Mouse (Mus musculus) testis, adult 2 months (tissue): ENCODE data around the gene Zfp213. TPM values are rescaled to one million over a fixed set of nuclear protein-coding genes. Genes with fewer than 3 reads are reported as not detected.

Experiments
- H3K27ac ChIP-seq: fragments of 200-500 bp; 2 replicates; pipeline ENCODE4 v1.5.1; 2012; ENCODE audit warnings: low read depth, low read length; ENCODE audit not compliant: control insufficient read depth, insufficient read depth
- H3K27me3 ChIP-seq: fragments of 200-500 bp; 2 replicates; pipeline ENCODE4 v1.6.1; 2012; ENCODE audit warnings: mild to moderate bottlenecking, low read length, moderate library complexity; ENCODE audit not compliant: control insufficient read depth, insufficient read depth
- H3K36me3 ChIP-seq: fragments of 200-500 bp; 2 replicates; pipeline ENCODE4 v1.6.1; 2012; ENCODE audit warnings: mild to moderate bottlenecking, low read length; ENCODE audit not compliant: control insufficient read depth, insufficient read depth
- H3K4me1 ChIP-seq: fragments of 200-500 bp; 2 replicates; pipeline ENCODE4 v1.6.1; 2012; ENCODE audit warnings: low read length; ENCODE audit not compliant: control insufficient read depth, insufficient read depth
- H3K4me3 ChIP-seq: fragments of 200-500 bp; 2 replicates; pipeline ENCODE4 v1.5.1; 2012; ENCODE audit warnings: low read depth, mild to moderate bottlenecking, low read length, moderate library complexity, mixed read lengths; ENCODE audit not compliant: control insufficient read depth
- CTCF ChIP-seq: fragments of 200-500 bp; IDR thresholded peaks from 2 replicates; pipeline ENCODE4 v1.5.1; 2012; ENCODE audit warnings: low read depth, mild to moderate bottlenecking, inconsistent platforms, low read length, moderate library complexity; ENCODE audit not compliant: control insufficient read depth, insufficient read depth, insufficient replicate concordance
- POLR2A ChIP-seq: fragments of 200-500 bp; IDR thresholded peaks from 2 replicates; pipeline ENCODE4 v1.6.1; 2012; ENCODE audit warnings: low read depth, mild to moderate bottlenecking, inconsistent platforms, low read length, moderate library complexity; ENCODE audit not compliant: control insufficient read depth
- polyA plus RNA-seq: library from polyadenylated mRNA; depleted of rRNA; stranded (reverse); fragments of >200 nt; gene quantifications from 2 replicates; pipeline ENCODE4 v1.2.3, GENCODE M21; 2012

Gene Zfp213
- polyA plus RNA-seq, 1 experiment, result 3.7 TPM

- peak overlapping the region; percentile 85 for H3K4me3 ChIP-seq
- peaks cover 6% of the 10 kb centered on the region for H3K4me1 ChIP-seq
- TF ChIP-seq POLR2A, result peak; percentile 49; the same call in 1 of the 2 replicates
- no peak for TF ChIP-seq CTCF
- no peaks in the 10 kb centered on the region for H3K27me3 ChIP-seq
- H3K36me3 ChIP-seq, result no peaks in the 10 kb centered on the region
- peak overlapping the region; percentile 67; the same call in 1 of the 2 replicates for H3K27ac ChIP-seq
Measured at GRCm38 (mm10) chr17:23592208-23592925, 28.3 kb upstream of the Zfp213 start.

- TF ChIP-seq POLR2A (no peak), CTCF (no peak)
Measured at GRCm38 (mm10) chr17:23587253-23587652, 23.2 kb upstream of the Zfp213 start.

GRCm38 (mm10) chr17:23585721-23586491, 21.9 kb upstream of the Zfp213 start:
- TF ChIP-seq CTCF (no peak), POLR2A (peak; percentile 27; the same call in 1 of the 2 replicates)
- H3K4me1 ChIP-seq, result peaks cover 11% of the 10 kb centered on the region
- H3K4me3 ChIP-seq, result peak overlapping the region; percentile 96
- no peaks in the 10 kb centered on the region for H3K27me3 ChIP-seq
- peak overlapping the region; percentile 51 for H3K27ac ChIP-seq
- H3K36me3 ChIP-seq, result no peaks in the 10 kb centered on the region

More at GRCm38 (mm10) chr17:23587253-23587652, 23.2 kb upstream of the Zfp213 start:
- Histone ChIP-seq H3K4me1 (peaks cover 14% of the 10 kb centered on the region), H3K27me3 (no peaks in the 10 kb centered on the region), H3K36me3 (no peaks in the 10 kb centered on the region), H3K4me3 (no peak overlapping the region), H3K27ac (no peak overlapping the region)

DNA sequence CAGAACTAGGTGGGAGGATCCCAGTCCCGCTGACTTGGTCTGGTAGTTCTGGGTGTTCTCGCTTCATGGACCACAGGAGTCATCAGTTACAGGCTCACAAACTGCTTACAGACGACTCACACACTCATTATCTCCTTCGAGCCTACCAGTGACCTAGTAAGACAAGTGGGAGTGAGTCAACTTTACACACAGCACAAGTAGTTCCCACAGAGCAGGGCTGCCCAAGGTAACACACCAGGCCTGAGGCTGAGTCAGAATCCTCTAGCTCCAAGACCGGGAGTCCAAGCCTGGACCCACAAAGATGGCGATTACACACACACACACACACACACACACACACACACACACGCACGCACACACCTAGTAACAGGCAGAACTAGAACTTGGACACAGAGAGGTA, 20.7 kb upstream of the Zfp213 start:
- H3K27me3 ChIP-seq, result no peaks in the 10 kb centered on the region
- H3K27ac ChIP-seq, result no peak overlapping the region
- TF ChIP-seq POLR2A, result no peak
- TF ChIP-seq CTCF, result no peak
- H3K36me3 ChIP-seq, result no peaks in the 10 kb centered on the region
- H3K4me3 ChIP-seq, result peak overlapping the region; percentile 48; the same call in 1 of the 2 replicates
- peaks cover 11% of the 10 kb centered on the region for H3K4me1 ChIP-seq

- H3K4me3 ChIP-seq, result peak overlapping the region; percentile 1; the same call in 1 of the 2 replicates
- no peak for TF ChIP-seq CTCF
- no peak for TF ChIP-seq POLR2A
- H3K4me1 ChIP-seq, result no peaks in the 10 kb centered on the region; the same call in 1 of the 2 replicates
- no peak overlapping the region for H3K27ac ChIP-seq
- H3K36me3 ChIP-seq, result no peaks in the 10 kb centered on the region
- H3K27me3 ChIP-seq, result no peaks in the 10 kb centered on the region
Measured at GRCm38 (mm10) chr17:23575951-23576552, 12.0 kb upstream of the Zfp213 start.

DNA sequence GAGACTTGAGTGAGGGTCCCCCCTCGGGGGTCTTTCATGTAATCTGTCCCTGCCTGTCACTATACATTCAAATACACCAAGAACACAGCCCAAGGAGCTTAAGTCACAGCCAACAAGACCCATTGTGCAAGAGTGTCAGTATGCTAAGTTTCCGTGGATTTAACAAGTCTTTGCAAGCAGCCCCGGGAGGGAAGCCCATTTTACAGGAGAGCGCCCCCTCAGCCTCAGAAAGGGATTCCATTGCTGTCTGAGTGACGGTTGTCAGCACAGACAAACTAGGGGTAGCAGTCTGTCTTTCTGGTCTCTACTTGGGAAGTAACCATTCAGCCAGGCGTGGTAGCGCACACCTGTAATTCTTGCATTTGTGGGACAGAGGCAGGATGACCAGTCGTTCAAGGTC, 10.1 kb upstream of the Zfp213 start:
- Histone ChIP-seq H3K4me3 (no peak overlapping the region), H3K4me1 (no peaks in the 10 kb centered on the region; the same call in 1 of the 2 replicates), H3K36me3 (no peaks in the 10 kb centered on the region), H3K27me3 (no peaks in the 10 kb centered on the region), H3K27ac (no peak overlapping the region)
- TF ChIP-seq CTCF, result no peak
- no peak for TF ChIP-seq POLR2A

- no peaks in the 10 kb centered on the region; the same call in none of the 2 replicates for H3K4me1 ChIP-seq
- H3K27me3 ChIP-seq, result no peaks in the 10 kb centered on the region
- no peak overlapping the region for H3K4me3 ChIP-seq
- no peak for TF ChIP-seq POLR2A
- TF ChIP-seq CTCF, result 0 out of 2 replicates have a peak, but pooled peaks have one; percentile 12
- H3K27ac ChIP-seq, result no peak overlapping the region
- H3K36me3 ChIP-seq, result no peaks in the 10 kb centered on the region
Measured at GRCm38 (mm10) chr17:23572059-23572458, 8.0 kb upstream of the Zfp213 start.
